Mouse (Mus musculus) thymus, adult 2 months (tissue): Measurements from ENCODE around the gene Nenf. TPM values are rescaled to one million over a fixed set of nuclear protein-coding genes. Genes with fewer than 3 reads are reported as not detected.

Experiments used
- DNase-seq: peaks from one replicate; pipeline ENCODE4 v3.0.0; 2021
- H3K27ac ChIP-seq: fragments of 200-500 bp; 2 replicates; pipeline ENCODE4 v1.5.1; 2012; ENCODE audit warnings: low read length, control low read depth; ENCODE audit not compliant: control insufficient read depth, insufficient read depth
- H3K27me3 ChIP-seq: fragments of 200-500 bp; 2 replicates; pipeline ENCODE4 v1.6.1; 2012; ENCODE audit warnings: mild to moderate bottlenecking, low read length, moderate library complexity, mixed read lengths; ENCODE audit not compliant: control insufficient read depth, insufficient read depth
- H3K36me3 ChIP-seq: fragments of 200-500 bp; 2 replicates; pipeline ENCODE4 v1.6.1; 2012; ENCODE audit warnings: mild to moderate bottlenecking, low read length, moderate library complexity; ENCODE audit not compliant: control insufficient read depth, insufficient read depth
- H3K4me1 ChIP-seq: fragments of 200-500 bp; replicated peaks from 2 replicates; pipeline ENCODE4 v1.6.1; 2012; ENCODE audit warnings: low read length; ENCODE audit not compliant: control insufficient read depth, insufficient read depth
- H3K4me3 ChIP-seq: fragments of 200-500 bp; 2 replicates; pipeline ENCODE4 v1.5.1; 2012; ENCODE audit warnings: mild to moderate bottlenecking, low read length, control low read depth, moderate library complexity; ENCODE audit not compliant: control insufficient read depth, insufficient read depth
- CTCF ChIP-seq: fragments of 200-500 bp; IDR thresholded peaks from 2 replicates; pipeline ENCODE4 v1.5.1; 2012; ENCODE audit warnings: mild to moderate bottlenecking, control low read depth, low read length, moderate library complexity, borderline replicate concordance; ENCODE audit not compliant: control insufficient read depth, poor library complexity, insufficient read depth; ENCODE audit errors: extremely low read depth
- POLR2A ChIP-seq: fragments of 200-500 bp; IDR thresholded peaks from 2 replicates; pipeline ENCODE4 v1.6.1; 2012; ENCODE audit warnings: mild to moderate bottlenecking, low read length, control low read depth, moderate library complexity; ENCODE audit not compliant: control insufficient read depth, poor library complexity, insufficient read depth; ENCODE audit errors: extremely low read depth
- WGBS: fragments of 180-500 bp; shearing (Covaris S2); methylation state at CpG from one replicate; pipeline ENCODE4 v1.1.7; 2018; 5-methylcytosine and 5-hydroxymethylcytosine counted together
- polyA plus RNA-seq: library from polyadenylated mRNA; depleted of rRNA; stranded (reverse); fragments of >200 nt; gene quantifications from 2 replicates; pipeline ENCODE4 v1.2.3, GENCODE M21; 2012

The Nenf gene
- polyA plus RNA-seq, 1 experiment, result 64.5 TPM

- 92% methylated on average over 5 of the region's 5 CpGs for WGBS
- Histone ChIP-seq H3K4me1 (no peaks in the 10 kb centered on the region), H3K27ac (no peak overlapping the region), H3K27me3 (no peaks in the 10 kb centered on the region), H3K4me3 (no peak overlapping the region), H3K36me3 (no peaks in the 10 kb centered on the region)
- DNase-seq, result no peak
- TF ChIP-seq POLR2A (no peak), CTCF (no peak)
Observed at GRCm38 (mm10) chr1:191267856-191268255, 50.1 kb downstream of the Nenf start.

DNA sequence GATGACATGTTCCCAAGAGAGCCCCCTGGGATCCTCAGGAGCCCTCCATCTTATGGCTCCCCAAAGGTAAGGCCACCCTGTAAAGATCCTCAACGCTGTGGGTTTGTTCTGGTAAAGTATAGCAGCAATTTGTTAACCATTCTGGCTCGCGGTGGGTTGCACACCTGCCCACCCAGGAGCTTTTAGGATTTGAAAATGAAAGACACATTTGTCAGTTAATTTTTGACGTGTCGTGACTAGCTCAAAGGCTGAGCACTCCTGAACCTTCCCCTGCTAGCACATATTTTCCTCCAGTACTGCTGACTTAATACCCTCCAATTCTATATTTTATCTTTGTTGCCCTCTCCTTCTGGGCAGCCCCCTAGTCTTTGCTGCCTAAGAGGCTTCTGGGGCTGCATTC, 50.8 kb downstream of the Nenf start:
- Histone ChIP-seq H3K4me3 (no peak overlapping the region), H3K4me1 (no peaks in the 10 kb centered on the region), H3K27me3 (no peaks in the 10 kb centered on the region), H3K27ac (no peak overlapping the region), H3K36me3 (no peaks in the 10 kb centered on the region)
- TF ChIP-seq POLR2A (no peak), CTCF (no peak)
- WGBS, result 63% methylated on average over 5 of the region's 5 CpGs
- DNase-seq, result no peak

DNA sequence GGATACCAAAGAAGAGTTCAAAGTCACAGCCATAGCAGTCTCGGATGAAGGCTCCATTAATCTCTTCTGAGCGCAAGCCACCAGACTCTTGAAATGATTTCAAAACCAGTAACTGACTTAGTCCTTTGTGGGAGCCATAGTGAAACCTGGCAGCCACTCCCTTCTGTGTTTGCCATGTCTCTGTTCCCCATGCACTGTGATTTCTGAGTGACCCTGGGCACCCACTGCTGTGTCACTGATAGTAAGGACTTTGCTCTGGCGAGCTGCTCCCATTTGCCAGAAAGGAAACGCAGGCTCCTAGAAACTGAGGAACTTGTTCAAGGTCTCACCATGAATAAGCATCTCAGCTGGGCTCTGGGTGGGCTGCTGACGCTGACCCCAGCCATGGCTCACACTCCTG, 54.5 kb downstream of the Nenf start:
- DNase-seq, result no peak
- 91% methylated on average over 5 of the region's 5 CpGs for WGBS
- TF ChIP-seq CTCF (no peak), POLR2A (no peak)
- Histone ChIP-seq H3K4me3 (no peak overlapping the region), H3K27me3 (no peaks in the 10 kb centered on the region), H3K27ac (no peak overlapping the region), H3K36me3 (no peaks in the 10 kb centered on the region), H3K4me1 (peaks cover 15% of the 10 kb centered on the region)

DNA sequence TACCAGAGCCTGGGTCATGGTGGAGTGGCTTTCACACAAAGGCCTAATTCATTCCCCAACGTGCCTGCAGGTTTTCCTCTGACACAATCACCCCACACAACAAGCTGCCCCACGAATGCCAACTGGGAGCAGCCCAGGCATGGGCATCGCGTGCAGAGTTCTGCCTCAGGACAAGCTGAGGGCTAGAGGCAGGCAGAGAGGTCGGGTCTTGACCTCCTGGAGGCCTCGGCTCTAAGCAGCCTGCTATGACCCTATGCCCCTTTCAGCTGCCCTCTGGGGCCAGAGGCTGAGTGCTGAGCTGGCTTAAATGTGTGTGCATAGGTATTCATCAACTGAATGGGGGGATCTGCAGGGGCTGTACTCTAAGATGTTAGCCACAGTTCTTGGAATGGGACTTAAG, 56.1 kb downstream of the Nenf start:
- TF ChIP-seq POLR2A, result no peak
- no peak for TF ChIP-seq CTCF
- Histone ChIP-seq H3K4me1 (peaks cover 18% of the 10 kb centered on the region), H3K27me3 (no peaks in the 10 kb centered on the region), H3K36me3 (no peaks in the 10 kb centered on the region), H3K4me3 (no peak overlapping the region), H3K27ac (no peak overlapping the region)
- DNase-seq, result no peak
- WGBS, result 89% methylated on average over 6 of the region's 6 CpGs

GRCm38 (mm10) chr1:191259661-191260060, 58.3 kb downstream of the Nenf start:
- TF ChIP-seq POLR2A (no peak), CTCF (no peak)
- H3K27me3 ChIP-seq, result no peaks in the 10 kb centered on the region
- H3K4me1 ChIP-seq, result peaks cover 18% of the 10 kb centered on the region
- no peak for DNase-seq
- 29% methylated on average over 5 of the region's 5 CpGs for WGBS
- H3K4me3 ChIP-seq, result no peak overlapping the region
- no peak overlapping the region for H3K27ac ChIP-seq
- no peaks in the 10 kb centered on the region for H3K36me3 ChIP-seq

DNA sequence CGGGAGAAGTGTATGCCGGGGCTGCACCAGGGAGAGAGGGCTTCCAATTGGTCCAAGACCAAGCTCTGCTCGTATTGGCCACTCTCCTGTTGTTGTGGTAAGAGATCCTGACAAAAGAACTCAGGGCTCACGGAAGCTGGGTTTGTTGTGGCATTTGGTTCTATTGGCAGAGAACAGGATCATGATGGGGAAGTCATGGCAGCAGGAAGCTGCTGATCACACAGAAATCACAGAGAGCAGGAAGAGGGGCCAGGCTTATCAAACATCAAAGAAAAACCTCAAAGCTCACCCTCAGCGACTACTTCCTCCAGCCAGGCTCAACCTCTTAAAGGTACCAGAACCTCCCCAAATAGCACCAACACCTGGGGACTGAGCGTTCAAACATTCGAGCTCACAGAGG, 58.9 kb downstream of the Nenf start:
- Histone ChIP-seq H3K27ac (no peak overlapping the region), H3K36me3 (no peaks in the 10 kb centered on the region), H3K27me3 (no peaks in the 10 kb centered on the region), H3K4me3 (no peak overlapping the region), H3K4me1 (peaks cover 18% of the 10 kb centered on the region)
- DNase-seq, result peak; percentile 15
- 2% methylated on average over 7 of the region's 7 CpGs for WGBS
- no peak for TF ChIP-seq POLR2A
- TF ChIP-seq CTCF, result no peak

DNA sequence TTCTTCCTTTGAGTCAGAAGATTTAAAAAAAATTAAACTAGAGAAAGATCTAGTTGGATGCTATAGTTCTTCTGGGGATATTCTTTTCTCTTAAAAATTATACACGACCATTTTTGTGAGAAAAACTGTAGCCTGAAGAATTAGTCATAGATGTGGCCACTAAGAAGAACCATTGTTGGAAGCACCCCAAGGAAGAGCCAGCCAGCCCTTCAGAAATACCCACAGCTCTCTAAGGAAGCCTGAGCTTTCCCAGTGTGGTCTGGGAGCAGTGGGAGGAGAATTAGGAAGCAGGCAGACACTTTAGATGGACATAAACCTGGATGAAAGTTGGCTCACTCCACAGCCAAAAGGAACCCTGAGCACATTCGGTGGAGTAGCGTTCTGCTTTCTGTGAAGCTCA, 59.5 kb downstream of the Nenf start:
- no peak overlapping the region for H3K27ac ChIP-seq
- no peak for DNase-seq
- TF ChIP-seq CTCF (no peak), POLR2A (no peak)
- no peak overlapping the region for H3K4me3 ChIP-seq
- WGBS, result 41% methylated on average over 3 of the region's 3 CpGs
- H3K4me1 ChIP-seq, result peaks cover 18% of the 10 kb centered on the region
- H3K27me3 ChIP-seq, result no peaks in the 10 kb centered on the region
- H3K36me3 ChIP-seq, result no peaks in the 10 kb centered on the region
